Mouse (Mus musculus): ENCODE results near the gene 0610040J01Rik.

The 0610040J01Rik gene

DNA sequence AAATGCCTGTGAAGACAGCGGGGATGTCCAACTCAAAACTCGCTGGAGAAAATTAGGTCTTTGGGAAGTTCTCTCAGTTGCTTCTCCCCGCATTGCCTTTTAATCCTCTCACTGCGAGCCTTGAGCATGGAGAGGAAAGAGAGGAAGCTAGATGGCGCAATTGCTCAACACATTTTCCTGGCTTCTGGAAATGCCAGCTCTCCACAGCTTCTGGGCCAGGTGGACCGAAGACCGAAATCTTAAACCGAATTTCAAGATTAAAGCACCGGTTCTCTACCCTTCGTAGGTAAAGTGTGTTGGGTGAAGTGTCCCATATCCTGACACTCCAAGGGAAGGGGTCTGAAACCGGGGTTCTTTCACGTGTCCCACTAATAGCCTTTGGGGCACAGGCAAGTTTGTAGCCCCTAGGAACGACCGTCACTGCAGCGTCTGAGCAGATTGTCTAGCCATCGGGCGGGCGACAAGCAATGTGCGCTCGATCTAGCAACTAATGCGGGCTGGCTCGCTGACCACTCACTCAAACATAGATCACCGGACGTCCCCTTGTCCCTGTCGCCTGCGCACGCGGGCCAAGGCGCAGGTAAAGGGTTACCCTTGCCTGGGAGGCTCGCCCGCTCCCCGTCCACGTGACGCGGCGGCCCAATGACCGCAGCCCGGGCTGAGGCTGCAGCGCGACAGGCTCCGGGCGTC lies at the start of gene 0610040J01Rik:
TSS of gene 0610040J01Rik (plus strand) at position 545 of the 690 bp plus-strand sequence.
- in situ Hi-C loops (cut with MseI, MboI): loop anchor here (5.0 to 10.0 kb wide), 2 partner anchors 75 to 263 kb away; no protein-coding TSS in a partner anchor

DNA sequence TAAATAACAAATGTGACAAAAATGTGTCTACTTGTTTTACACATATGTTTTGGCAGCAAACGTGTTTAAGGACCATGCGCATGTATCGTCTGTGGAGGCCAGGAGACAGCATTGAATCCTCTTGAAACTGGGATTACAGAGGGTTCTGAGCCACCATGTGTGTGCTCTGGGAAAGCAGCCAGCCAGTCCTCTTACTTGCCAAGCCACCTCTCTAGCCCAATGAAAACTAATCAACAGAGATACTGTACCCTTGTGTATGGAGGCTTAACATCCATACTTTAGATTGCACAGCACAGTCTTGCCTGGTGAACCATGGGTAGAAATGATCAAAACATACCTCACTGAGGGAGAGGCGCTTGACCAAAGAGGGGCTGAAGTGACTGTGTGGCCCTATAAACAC lies 46.3 kb upstream of the 0610040J01Rik start:
- in situ Hi-C loops (cut with MseI, MboI): loop anchor here (10.0 to 25.0 kb wide), 3 partner anchors 221 to 829 kb away; no protein-coding TSS in a partner anchor

DNA sequence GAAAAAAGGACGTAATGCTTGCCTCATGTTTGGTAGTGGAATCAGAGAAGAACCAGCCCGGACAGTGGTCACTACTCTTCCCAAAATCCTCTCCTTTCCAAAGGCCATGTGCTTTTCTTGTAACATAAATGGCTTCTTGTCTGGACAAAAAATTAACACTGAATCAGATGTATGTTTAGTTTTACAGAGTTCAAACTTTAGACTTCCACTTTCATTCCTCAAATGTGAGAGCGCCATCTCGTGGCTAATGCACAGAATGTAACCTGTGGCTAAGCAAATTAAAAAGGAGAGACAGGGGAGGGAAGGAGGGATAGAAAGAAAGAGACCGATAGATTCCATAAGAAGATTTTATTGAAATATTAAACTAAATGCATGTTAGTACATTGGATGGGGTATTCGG lies 45.4 kb upstream of the 0610040J01Rik start:
- in situ Hi-C loops (cut with MseI, MboI): loop anchor here (10.0 to 25.0 kb wide), 3 partner anchors 222 to 829 kb away; no protein-coding TSS in a partner anchor

DNA sequence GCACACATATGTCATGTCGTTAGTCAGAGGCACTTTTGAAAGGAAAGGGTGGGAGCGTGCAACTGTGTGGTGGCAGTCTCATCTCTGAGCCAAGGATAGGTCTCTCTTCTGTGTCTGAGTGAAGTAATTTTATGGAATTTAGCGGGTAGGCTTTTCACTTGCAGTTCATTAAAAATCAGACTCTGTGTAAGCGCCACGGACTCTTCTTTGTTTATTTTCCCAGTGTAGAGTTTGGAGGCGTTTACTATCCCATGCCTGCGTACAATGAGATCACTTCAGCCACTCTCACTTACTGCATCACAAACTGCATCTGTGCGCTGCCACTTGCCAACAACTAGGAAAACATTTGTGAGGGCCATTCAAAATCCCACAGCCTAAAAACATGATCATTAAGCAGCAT lies 44.7 kb upstream of the 0610040J01Rik start:
- in situ Hi-C loops (cut with MseI, MboI): loop anchor here (10.0 to 25.0 kb wide), 3 partner anchors 223 to 830 kb away; no protein-coding TSS in a partner anchor

DNA sequence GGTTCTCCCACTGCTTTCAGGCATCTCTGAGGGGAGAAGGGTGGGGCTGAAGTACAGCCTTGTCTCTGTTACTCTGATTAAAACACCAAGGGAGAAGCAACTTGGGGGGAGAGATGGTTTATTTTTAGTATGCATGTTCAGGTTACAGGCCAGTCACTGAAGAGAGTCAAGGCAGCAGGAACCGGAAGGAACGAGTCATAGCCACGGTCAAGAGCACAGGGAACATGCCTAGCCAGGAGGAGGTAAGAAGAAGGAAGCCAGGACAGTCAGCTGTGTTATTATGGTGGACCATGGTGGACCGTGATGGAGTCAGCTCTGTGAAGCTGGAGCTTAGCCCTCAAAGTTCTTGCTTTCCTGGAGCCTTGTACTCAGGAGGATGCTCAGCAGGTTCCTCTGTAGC lies 43.9 kb upstream of the 0610040J01Rik start:
- in situ Hi-C loops (cut with MseI, MboI): loop anchor here (10.0 to 25.0 kb wide), 3 partner anchors 223 to 831 kb away; no protein-coding TSS in a partner anchor

DNA sequence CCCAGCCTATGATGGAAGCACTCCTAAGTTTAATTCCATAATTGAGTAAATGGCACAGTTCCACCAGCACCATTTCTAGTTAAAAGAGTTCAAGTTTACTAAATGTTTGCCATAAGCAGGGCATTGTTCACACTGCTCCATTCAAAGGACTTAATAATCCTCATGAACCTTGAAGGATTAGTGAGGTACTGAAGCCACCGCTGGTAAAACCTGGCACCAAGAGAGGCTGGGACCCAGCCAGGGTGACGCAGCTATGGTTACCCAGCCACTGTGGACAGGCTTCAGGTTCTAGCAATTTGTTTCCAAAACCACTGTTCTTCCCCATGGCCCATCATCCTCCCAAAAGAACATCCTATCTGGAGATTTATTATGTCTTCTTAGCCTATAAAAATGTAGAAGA lies 39.2 kb upstream of the 0610040J01Rik start:
- in situ Hi-C loops (cut with MseI, MboI): loop anchor here (25.0 kb wide), 1 partner anchor 836 kb away; no protein-coding TSS in a partner anchor

DNA sequence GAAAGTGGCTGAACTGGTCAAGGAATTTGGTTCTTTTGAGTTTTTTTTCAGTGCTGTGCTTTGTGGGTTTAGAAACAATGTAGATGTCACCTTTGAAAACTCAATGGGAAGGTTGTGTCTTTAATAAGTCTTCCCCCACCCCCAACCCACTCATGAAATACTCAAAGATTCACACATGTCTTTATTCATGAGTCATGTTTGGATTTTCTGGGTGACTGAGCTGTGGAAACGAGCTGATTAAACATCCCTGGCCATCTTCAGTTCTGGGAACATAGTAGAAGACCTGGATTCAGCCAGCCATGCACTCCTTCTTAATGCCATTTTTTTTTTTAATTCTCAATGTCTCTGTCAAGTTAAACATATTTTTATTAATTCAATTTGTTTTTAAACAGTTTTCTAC lies 38.6 kb upstream of the 0610040J01Rik start:
- in situ Hi-C loops (cut with MseI, MboI): loop anchor here (25.0 kb wide), 1 partner anchor 836 kb away; no protein-coding TSS in a partner anchor

DNA sequence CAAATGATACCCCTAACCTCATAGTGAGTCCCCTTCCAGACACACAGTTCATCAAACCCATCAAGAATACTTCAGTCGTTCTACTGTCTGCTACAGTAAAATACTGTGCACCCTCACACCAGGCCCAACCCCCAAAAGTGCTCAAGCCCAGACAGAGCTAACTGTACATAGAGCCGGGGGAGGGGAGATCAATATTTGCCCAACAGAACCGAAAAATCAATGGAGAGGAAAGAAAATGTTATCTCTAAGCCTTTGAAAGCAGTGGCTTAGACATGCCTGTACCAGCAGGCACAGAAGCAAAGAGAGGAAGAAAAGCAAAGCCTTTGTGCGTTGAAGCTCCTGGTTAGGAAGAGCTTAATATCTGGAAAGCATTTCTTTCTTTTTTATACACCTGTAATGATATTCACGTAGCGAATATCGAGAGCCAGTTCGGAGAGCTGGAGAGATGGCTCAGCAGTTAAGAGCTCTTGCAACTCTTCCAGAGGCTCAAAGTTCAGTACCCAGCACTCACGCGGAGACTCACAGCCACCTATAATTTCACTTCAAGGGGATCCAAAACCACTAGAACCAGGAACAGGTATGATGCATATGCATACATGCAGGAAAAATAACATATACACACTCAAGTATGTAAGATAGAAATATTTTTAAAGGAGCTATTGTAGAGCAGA lies 23.9 kb upstream of the 0610040J01Rik start:
- in situ Hi-C loops (cut with MseI, MboI): no loop called here

DNA sequence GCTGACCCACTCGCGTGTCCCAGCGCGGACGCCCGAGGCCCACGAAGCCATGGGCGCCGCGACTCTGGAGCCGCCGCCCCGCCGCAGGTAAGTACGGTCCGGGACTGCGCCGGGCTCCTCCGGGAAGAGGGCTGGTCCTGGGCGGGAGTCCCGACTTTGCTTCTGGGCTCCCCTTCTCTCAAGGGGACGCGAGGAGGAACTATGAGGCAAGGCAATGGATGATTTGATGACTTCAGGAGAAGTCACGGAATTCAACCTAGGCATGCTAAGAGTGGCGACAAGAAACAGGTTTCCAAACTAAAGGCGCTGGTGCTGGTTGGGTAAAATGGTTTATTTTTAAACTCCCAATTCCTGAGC lies 324 bp downstream of the 0610040J01Rik start:
- in situ Hi-C loops (cut with MseI, MboI): loop anchor here (5.0 to 10.0 kb wide), 2 partner anchors 75 to 262 kb away; no protein-coding TSS in a partner anchor

DNA sequence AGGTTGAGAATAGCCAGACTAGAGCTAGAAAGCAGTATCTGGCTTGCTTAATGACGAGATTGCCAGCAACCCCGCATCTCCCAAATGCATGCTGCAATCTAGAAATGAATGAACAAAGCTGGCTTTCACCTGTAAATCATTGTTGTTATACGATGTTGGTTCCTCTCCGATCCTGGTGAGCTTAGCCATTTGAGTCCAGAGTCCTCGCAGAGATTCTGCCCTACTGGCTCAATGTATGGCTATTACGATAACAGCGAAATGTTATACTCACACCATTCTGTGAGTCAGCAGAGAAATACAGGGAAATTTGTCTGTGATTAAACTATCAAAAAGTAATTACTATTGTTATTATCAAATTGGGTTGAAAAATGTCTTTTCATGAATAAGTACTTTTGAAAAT lies 4.5 kb downstream of the 0610040J01Rik start:
- in situ Hi-C loops (cut with MseI, MboI): loop anchor here in 1 of 2 experiments (10.0 kb wide), 1 partner anchor 258 kb away; no protein-coding TSS in a partner anchor

DNA sequence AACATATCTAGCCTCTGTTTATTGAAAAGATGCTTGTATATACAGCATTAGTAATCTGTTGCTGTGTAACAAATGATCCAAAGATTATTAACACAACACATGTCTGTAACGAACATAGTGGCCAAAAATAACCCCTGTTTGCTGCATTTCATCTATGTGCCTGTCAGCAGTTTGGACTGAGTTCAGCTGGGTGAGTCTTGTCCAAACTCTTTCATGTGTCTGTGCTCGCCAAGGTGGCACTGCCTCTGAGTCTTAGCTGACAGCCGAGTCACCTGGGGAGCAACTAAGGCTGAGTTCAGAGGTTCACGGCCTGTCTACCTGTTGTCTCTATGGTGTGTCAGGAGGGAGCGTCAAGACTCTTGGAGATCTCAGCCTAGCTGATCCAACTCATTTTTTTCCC lies 5.1 kb downstream of the 0610040J01Rik start:
- in situ Hi-C loops (cut with MseI, MboI): loop anchor here in 1 of 2 experiments (10.0 kb wide), 1 partner anchor 258 kb away; no protein-coding TSS in a partner anchor

DNA sequence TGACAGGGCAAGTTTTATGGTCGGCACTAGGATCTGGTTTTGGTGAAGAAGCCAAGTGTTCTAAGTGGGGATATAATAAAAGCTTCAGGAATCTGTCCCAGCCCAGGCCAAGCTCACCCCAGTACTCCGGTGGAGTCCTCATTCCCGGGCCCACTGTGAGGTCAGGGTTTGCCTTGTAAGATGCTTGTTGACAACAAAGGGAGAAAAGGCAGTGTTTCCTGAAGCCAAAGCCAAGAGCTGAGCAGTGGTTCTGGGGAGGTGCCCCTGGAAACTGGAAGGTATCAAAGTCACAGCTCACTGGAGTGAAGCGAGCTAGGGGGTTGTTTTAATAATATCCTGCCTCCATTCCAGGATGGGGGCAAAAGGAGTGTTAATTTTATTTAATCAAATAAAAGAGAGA lies 6.8 kb downstream of the 0610040J01Rik start:
- in situ Hi-C loops (cut with MseI, MboI): loop anchor here in 1 of 2 experiments (10.0 kb wide), 1 partner anchor 256 kb away; no protein-coding TSS in a partner anchor

DNA sequence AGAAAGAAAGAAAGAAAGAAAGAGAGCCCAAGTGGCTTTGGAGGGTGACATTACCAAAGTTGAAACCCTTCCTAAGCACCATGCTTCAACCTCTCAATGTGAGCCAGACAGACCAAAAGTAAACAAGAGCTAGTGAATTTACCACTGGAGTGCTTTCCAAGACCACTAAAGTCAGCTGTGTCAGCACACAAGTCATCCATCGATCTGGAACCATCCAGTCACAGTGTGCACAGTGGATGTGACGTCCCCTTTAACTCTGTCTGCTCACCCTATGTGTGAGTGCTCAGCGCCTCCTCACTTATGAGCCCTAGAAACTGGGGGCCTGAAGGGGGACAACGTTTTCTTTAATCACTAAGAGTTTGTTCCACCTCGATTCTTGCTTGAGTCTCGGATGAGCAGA lies 7.4 kb downstream of the 0610040J01Rik start:
- in situ Hi-C loops (cut with MseI, MboI): loop anchor here in 1 of 2 experiments (10.0 kb wide), 1 partner anchor 255 kb away; no protein-coding TSS in a partner anchor

DNA sequence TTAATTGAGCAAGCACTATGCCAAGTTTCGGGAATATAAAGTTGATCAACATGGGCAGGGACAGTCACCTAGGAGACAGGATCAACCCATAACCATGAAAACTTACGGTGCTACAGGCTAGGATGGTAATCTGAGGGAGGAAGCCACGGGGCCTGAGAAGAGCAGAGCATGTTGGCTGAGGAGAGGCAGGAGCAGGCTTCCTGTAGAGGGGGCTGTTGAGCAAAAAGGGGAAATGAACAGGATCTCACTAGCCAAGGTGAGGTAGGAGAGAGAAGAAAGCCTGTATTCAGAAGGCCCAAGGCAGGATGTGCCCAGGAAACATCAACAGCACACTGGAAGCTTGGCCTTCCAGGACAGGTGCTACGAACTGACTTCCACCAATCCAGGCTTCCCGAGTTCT lies 9.0 kb downstream of the 0610040J01Rik start:
- in situ Hi-C loops (cut with MseI, MboI): no loop called here

DNA sequence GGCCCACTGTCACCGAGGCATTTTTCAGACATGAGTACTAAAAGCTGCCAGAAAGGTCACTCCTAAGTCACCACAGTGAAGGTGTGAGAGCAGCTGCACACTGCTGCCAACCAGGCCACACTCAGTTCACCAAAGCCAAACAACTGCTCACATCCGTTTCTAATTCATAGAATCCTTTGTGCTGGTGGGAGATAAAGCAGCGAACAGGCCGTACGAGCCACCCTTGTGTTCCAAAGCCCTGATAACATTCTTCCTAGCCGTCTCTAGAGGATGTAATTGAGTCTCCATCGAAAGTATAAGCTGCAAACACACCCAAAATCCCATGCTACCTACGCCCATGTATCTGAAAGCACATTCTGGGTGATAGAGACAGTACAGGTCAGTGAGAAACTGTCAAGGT lies 9.7 kb downstream of the 0610040J01Rik start:
- in situ Hi-C loops (cut with MseI, MboI): no loop called here

DNA sequence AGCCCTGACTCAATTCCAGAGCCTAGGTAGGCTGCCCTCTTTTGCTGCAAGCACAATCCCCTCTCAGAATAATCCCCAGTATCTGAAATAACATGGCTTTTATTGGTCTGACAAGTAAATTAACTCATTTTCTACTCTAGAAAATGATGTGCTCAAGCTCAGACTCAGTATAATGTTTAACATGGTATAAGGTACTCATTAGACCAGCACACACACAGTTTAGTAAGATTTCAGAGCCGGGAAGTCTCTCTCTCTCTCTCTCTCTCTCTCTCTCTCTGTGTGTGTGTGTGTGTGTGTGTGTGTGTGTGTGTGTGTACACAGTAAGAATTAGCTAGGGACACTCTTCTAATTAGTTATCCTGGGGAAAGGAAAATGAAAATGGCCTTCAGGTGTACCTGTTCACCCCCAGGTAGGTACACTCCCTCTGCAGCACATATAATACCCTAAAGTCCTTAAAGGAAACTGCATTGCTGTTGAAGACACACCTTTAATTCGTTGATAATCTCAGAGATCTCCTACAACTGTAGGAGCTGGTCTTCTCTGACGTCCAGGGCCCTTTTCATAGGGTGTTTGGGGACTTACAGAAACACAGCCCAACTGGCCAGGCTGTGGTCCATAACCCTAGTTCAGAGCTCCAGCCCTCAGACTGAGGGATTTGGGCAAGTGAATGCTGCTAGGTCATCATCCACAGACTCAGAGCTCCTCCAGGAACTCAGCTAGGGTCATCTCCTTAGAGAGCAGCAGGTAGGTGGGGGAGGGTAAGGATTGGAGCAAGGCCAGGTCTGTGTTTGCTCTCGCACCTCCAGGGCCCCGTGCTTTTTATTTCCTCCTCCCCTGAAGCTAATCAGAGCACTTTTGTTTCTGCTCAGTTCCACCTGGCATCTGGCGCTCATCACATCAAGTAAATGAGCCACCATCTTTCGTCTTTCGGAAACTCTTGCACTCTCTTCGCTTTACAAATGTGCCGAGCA lies 11.5 kb downstream of the 0610040J01Rik start:
- in situ Hi-C loops (cut with MseI, MboI): no loop called here

DNA sequence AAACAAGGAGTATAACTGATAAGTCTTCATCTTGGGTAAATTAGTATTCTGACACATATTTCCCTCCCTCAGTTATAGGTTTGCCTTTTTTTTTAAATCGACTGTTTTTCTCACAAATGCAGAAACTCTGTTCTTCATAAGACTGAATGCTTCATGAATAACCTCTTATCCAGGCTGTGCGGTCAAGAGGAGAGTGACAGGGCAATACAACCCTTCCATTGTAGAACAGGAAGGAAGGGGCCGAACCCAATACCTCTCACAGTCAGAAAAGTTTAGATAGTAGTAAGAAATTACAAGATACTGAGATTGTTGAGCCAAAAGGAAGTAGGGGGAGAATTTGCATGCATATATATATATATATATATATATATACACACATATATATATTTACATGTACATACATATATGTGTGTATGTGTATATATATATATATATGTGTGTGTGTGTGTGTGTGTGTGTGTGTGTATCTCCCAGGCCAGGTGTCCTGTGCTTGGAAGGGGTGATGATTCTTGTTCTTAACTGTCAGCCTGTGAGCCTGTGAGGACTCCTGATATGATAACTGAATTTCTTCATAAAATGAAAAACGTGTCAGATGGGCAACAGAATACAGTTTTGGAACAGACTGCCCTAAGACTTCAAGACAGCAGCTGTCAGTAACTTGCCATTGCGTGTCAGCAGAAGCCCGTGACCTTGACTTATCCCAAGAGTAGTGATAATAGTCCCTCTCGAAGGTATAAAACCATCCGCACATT lies 12.6 kb downstream of the 0610040J01Rik start:
- in situ Hi-C loops (cut with MseI, MboI): no loop called here

DNA sequence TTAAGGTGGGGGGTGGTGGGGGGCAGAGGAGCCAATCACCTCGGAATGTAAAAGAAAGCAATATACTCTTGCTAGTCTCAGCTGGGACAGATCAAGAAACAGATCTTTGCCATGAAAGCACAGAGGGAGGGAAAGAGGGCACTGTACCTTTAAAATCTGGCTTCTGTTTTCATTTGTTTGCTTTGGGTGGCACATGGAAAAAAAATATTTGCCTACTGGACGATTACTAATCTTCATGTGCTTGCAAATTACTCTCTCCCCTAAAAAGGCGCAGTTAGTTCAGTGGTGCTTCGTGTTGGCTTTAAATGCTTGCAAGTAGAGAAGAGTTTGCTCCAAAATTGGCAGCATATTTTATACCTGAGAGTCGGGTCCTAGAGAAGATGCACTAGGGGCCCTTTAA lies 13.7 kb downstream of the 0610040J01Rik start:
- in situ Hi-C loops (cut with MseI, MboI): no loop called here

DNA sequence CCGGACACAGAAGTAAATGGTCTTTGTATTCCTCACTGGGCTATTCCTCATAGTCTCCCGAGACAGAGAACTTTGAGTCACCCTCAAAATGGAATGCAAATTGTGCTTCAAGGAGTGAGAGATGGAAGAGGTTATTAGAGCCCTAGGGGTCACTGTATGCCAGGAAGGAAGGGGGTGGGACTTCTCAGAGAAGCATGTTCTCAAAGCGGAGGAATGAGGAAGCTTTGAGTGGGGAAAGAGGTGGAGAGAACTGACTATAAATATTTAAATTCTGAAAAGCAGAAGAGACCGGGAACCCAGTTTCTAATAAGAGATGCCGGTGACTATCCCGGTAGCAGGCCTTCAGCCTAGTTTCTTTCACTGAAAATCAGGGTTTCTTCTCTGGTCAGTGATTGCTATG lies 14.8 kb downstream of the 0610040J01Rik start:
- in situ Hi-C loops (cut with MseI, MboI): no loop called here

DNA sequence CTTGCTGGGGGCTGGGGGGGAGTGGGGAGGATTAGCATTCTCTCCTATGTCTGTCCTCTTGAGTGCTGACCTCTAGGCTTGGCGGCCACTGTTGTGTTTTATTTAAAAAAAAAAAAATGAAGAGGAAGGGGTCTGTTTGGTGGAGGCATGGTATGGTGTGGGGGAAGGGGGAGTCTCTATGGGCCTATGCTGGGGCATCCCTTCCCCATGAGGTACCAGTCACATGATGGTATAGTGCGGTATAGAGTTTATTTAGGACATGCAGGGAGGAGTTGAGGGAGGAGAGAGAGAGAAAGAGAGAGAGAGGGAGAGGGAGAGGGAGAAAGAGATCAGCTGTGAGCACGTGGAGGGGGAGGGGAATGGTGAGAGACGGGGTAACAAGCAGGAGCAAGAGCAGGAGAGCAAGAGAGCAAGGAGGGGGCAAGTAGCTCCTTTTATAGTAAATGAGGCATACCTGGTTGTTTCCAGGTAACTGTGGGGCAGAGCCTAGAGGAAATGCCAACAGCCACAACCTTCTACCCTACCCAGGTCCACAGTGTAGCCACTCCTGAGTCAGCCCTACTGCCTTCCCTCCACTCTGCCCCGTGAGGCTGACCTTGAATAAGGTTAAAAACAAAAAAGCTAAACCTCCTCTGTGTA lies 15.4 kb downstream of the 0610040J01Rik start:
- in situ Hi-C loops (cut with MseI, MboI): no loop called here

Measured in mouse trophoblast stem cell (cell line).